Mouse (Mus musculus) spleen, postnatal 36 days (tissue): ENCODE results near the gene Wasf2.
A peak's percentile ranks its signal among the peaks of the same experiment; 100 is the strongest.

ENCODE experiments used
- DNase-seq, 2 experiments: peaks; one replicate each; pipeline ENCODE4 v3.0.0; 2022; ENCODE audit warnings: low spot score in 2 of 2, mixed read lengths in 1 of 2

Gene Wasf2

GRCm38 (mm10) chr4:133175998-133176760, 45.9 kb downstream of the Wasf2 start:
- DNase-seq, result no peak

GRCm38 (mm10) chr4:133176761-133177403, 46.6 kb downstream of the Wasf2 start:
- no peak for DNase-seq

- DNase-seq, result peak in 1 of 2 experiments; percentile 68
Measured at GRCm38 (mm10) chr4:133178305-133178704, 48.0 kb downstream of the Wasf2 start.

- DNase-seq, result no peak
Measured at GRCm38 (mm10) chr4:133179258-133179657, 49.0 kb downstream of the Wasf2 start.

DNA sequence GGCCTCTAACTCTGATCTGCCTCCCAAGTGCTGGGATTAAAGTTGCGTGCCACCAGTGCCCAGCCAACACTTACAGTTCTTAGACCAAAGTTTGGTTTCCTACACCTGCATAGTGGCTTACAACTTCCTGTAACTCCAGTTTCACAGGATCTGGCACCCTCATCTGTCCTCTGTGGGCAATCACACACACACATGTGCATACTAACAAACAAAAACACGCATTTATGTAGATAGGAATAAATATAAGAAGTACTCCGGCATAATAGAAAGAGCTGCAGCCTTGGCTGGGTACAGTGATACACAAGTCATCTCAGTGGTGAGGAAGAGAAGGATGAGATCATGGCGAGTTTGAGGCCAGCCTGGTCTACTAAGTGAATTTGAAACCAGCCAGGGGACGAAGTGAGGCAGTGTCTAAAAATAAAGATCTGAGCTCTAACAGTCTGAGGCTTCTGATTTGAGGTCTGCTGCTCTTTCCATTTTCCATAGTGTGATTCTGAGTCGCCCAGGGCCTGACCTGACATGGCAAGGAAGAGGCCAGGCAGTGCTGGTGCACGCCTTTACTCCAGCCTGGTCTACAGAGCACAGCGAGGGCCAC, 52.2 kb downstream of the Wasf2 start:
- DNase-seq, result no peak

DNA sequence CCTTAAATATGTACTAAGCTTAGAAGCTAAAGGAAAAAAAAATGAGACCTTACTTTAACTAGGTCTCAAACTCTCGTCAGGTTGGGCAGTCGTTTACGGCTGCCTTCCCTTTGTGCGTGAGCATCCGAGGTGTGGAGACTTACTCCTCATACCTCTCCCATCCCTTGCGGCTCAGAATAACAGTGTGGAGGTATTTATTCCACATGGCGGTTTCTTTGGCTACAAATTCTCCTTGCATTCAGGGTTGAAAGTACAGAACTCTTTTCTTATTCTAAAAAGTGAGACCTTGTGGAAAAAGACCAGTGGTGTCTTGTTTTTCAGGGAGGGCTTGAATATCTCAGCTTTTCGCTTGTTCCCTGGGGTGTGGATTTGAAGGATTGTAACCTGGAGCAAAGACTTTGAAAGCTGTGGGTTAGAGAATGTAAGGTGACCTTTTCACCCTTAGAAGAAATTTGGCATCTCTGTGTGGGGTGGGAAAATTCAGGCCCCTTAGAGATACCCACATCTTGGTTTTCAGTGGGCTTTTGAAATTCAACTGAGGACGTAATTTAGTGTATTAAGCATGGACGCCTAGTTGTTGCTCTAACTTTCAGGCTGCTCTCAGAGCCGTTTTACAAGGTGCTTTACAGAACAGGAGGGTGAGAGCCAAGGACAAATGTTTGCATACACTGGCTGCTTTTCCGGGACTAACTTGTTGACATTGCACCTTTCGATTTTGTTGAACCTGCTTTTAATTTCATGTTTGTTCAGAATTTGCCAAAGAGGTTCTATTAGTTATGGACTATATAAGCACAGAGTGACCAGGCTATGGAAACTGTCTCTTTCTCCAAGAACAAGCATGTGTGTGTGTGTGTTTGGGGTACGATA, 54.0 kb downstream of the Wasf2 start:
- no peak for DNase-seq

GRCm38 (mm10) chr4:133184898-133185665, 54.8 kb downstream of the Wasf2 start:
- DNase-seq, result peak; percentile 60 to 62

- DNase-seq, result no peak
Measured at GRCm38 (mm10) chr4:133185893-133186292, 55.6 kb downstream of the Wasf2 start.

DNA sequence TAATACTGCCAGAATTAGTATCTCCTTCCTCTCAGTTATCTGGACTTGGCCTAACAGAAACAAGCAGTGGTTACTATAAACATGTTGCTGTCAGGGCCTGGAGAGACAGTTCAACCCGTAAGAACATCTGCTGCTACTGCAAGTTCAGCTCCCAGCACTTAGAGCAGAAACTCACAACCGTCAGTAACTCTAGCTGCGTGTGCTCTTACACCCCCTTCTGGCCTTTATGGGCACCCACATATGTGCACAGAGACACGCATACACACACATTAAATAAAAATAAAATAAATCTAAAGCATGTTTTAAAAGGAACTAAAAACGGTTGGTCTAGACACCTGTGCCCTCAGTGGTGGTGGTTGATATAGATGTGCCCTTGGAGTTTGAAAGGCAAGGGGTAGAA, 56.6 kb downstream of the Wasf2 start:
- DNase-seq, result no peak

- DNase-seq, result no peak
Measured at GRCm38 (mm10) chr4:133189396-133189795, 59.1 kb downstream of the Wasf2 start.

GRCm38 (mm10) chr4:133194482-133194881, 64.2 kb downstream of the Wasf2 start:
- DNase-seq, result no peak

DNA sequence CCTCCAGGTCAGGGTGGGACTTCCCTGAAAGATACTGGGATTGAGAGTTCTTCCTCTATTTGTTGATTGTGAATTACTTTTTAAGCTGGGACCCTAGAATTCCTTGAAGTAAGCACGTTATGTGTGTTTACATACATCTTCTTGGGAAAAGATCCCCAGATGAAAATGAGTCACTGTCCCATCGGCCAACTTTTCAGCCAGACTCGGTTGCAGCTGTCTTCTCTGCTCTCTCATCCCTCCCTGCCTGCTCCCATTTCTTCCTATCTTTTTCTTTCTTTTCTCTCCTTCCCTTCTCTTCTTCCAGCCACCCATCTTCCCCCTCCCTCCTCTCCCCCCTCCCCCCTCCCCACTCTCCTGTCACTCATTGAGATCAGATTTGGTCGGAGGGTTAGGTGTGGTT, 64.7 kb downstream of the Wasf2 start:
- DNase-seq, result no peak

DNA sequence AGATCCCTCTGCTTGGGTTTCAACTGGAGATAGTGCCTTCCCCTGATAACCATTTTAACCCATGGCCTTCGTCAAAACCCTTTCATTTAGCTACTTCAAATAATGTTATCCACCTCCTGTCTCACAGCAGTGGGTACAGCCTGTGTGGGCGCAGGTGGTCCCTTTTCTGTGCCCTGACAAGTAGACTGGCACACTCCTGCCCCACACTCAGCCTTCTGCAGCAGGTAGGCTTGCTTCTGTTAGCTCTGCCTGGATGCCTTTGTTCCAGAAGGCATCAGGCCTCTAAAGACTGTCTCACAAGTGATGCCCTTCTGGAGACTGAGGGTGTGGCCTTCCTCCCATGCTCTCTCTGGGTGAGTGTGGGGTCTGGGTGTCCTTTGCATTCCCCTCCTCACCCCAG, 65.8 kb downstream of the Wasf2 start:
- DNase-seq, result no peak

DNA sequence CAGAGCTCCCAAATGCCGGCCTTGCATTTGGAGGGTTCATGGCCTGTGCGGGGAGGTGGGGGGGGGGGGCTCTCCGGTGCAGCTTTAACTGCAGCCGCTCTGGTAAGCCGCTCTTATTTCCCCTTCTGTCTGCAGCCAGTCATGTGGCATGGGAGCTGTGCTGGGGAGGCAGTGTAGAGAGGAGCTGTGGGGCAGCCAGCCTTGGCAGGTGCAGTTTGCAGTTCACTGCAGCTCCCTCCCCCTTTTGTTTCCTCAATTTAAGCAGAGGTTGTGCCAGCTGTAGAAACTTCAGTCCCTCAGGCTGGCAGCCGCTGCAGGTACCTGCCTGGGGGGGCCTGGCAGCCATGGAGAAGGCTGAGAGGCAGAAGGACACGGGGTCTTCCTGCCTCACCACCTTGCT, 66.5 kb downstream of the Wasf2 start:
- DNase-seq, result peak; percentile 82 to 86

GRCm38 (mm10) chr4:133197355-133197754, 67.0 kb downstream of the Wasf2 start:
- no peak for DNase-seq

GRCm38 (mm10) chr4:133197801-133198286, 67.5 kb downstream of the Wasf2 start:
- no peak for DNase-seq

- no peak for DNase-seq
Measured at GRCm38 (mm10) chr4:133198337-133199180, 68.3 kb downstream of the Wasf2 start.

- no peak for DNase-seq
Measured at GRCm38 (mm10) chr4:133199743-133200142, 69.4 kb downstream of the Wasf2 start.

DNA sequence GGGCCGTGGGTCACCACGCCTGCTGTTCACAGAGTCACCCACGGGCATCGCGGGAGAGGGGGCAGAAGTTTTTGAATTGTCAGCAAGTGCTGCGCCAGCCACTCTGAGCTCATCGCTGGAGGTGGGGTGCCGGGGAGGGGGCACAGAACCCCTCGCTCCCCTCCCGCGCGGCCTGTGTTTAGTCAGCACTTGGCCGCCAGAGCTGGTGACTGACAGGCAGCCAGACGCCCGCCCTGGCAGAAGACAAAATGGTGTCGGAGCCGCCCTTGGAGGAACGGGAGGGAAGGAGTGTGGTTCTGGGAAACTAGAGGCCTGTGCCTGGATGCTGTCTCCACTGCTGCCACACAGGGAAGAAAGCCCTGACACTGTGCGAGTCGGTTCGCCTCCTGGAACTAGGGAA, 70.0 kb downstream of the Wasf2 start:
- no peak for DNase-seq
